Mouse (Mus musculus) brain, embryonic 14.5 days (tissue): ENCODE measurements around the gene Fam227b.

ENCODE experiments used
- CTCF ChIP-seq: fragments of 200-500 bp; IDR thresholded peaks from 2 replicates; pipeline ENCODE4 v1.5.1; 2012; ENCODE audit warnings: inconsistent platforms, mild to moderate bottlenecking, moderate library complexity, borderline replicate concordance; ENCODE audit not compliant: insufficient read depth, insufficient read length; ENCODE audit errors: extremely low read depth
- POLR2A ChIP-seq: fragments of 200-500 bp; IDR thresholded peaks from 2 replicates; pipeline ENCODE4 v1.6.1; 2012; ENCODE audit warnings: mild to moderate bottlenecking, inconsistent platforms, borderline replicate concordance; ENCODE audit not compliant: poor library complexity, insufficient read depth, insufficient read length, severe bottlenecking; ENCODE audit errors: extremely low read depth

DNA sequence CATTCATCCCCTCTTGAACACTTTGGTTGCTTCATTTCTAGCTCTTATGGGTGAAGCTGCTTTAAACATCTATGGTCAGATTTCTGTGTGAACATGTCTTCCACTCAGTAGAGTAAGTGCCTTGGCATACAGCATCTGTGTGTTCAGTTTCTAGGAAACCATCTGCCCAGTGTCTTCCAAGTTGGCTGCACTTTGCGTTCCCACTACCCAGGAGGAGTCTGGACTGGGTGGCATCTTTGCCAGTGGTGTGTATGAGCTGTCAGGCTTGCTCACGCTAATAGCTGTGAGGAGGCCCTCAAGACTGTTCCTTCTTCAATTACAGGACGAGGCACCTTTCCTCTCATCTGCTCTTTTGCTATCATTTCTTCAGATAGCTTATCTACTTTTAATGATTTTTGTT is 67.5 kb downstream of the Fam227b start:
- TF ChIP-seq CTCF (no peak), POLR2A (no peak)
